ENCODE assay signal across 19 mouse cellular contexts in genomic region chr8:54899444-54899843, GRCm38 (mm10). TPM values are rescaled to one million over a fixed set of nuclear protein-coding genes. Genes with fewer than 3 reads are reported as not detected.
"Had no signal": no experiment of that assay in that cellular context is flagged by ENCODE, and none has a peak within 500 bp of the region (broad histone marks: within the 10 kb centered on the region; RNA-seq: fewer than 3 reads in every experiment).

No protein-coding gene starts in this region.

- H3K4me2 ChIP-seq: neural tube, embryonic 12.5 days; neural tube, embryonic 13.5 days; neural tube, embryonic 15.5 days; stomach, embryonic 15.5 days had no signal

- DNase-seq: retina, postnatal 1 day; right cerebral cortex, adult 18-20 months; right cerebral cortex, postnatal 14 days; right cerebral cortex, postnatal 4 days; spleen, adult 18-20 months; thymus, adult 18-20 months; thymus, adult 2 months; thymus, postnatal 14 days; thymus, postnatal 25 days; thymus, postnatal 36 days; thymus, postnatal 4 days had no signal

- H3K36me3 ChIP-seq: neural tube, embryonic 12.5 days; neural tube, embryonic 13.5 days; neural tube, embryonic 15.5 days; stomach, embryonic 15.5 days had no signal

- H3K4me1 ChIP-seq: neural tube, embryonic 12.5 days; neural tube, embryonic 13.5 days; neural tube, embryonic 15.5 days; stomach, embryonic 15.5 days had no signal

- H3K27me3 ChIP-seq: neural tube, embryonic 12.5 days; neural tube, embryonic 13.5 days; neural tube, embryonic 15.5 days; stomach, embryonic 15.5 days had no signal

- H3K27ac ChIP-seq: neural tube, embryonic 12.5 days; neural tube, embryonic 13.5 days; neural tube, embryonic 15.5 days; stomach, embryonic 15.5 days; stomach, postnatal 0 days had no signal

- H3K4me3 ChIP-seq: neural tube, embryonic 12.5 days; neural tube, embryonic 13.5 days; neural tube, embryonic 15.5 days; stomach, embryonic 15.5 days had no signal

- H3K9ac ChIP-seq: neural tube, embryonic 12.5 days; neural tube, embryonic 13.5 days; neural tube, embryonic 15.5 days; stomach, embryonic 15.5 days had no signal

- H3K9me3 ChIP-seq: neural tube, embryonic 12.5 days; neural tube, embryonic 13.5 days; neural tube, embryonic 15.5 days; stomach, embryonic 15.5 days had no signal

RNA-seq across cellular contexts. Expression of gene Wdr17, which starts 12.5 kb away (rescaled TPM):
- total RNA-seq: neutrophil, adult 5-6 weeks had no signal
- polyA plus RNA-seq: spleen, adult 2 months; thymus, adult 2 months; thymus, postnatal 0 days had no signal
